Mouse (Mus musculus): Measurements from ENCODE around the gene Ucn3.

- TF ChIP-seq CTCF (IDR thresholded peaks at IDR 0.05; ENCODE audit: low read depth) (no peak), EP300 (IDR thresholded peaks at IDR 0.05; ENCODE audit: low read depth) (no peak)
Measured at GRCm38 (mm10) chr13:3917571-3918311, 27.4 kb downstream of the Ucn3 start, which contains the start of the genes Net1 and Tubal3.
